Mouse (Mus musculus): ENCODE data around the gene Clec4f. TPM values are rescaled to one million over a fixed set of nuclear protein-coding genes. Genes with fewer than 3 reads are reported as not detected.

The Clec4f gene
- polyA plus RNA-seq, 1 experiment from 2014 or later: 0.08 TPM

GRCm38 (mm10) chr6:83616512-83616911 is 39.5 kb downstream of the Clec4f start:
- no peak for ATAC-seq (ENCODE audit: low read depth)
- Histone ChIP-seq H3K4me1 (ENCODE audit: control insufficient read depth, insufficient read depth, low read length) (no peaks in the 10 kb centered on the region), H3K9me3 (ENCODE audit: control insufficient read depth, low read length) (no peaks in the 10 kb centered on the region), H3K9ac (replicated peaks; ENCODE audit: low read depth, low read length) (no peak overlapping the region), H3K27ac (ENCODE audit: low read depth, low read length) (no peak overlapping the region), H3K36me3 (ENCODE audit: control insufficient read depth, insufficient read depth, low read length) (no peaks in the 10 kb centered on the region), H3K27me3 (ENCODE audit: control insufficient read depth, insufficient read depth, low read length) (no peaks in the 10 kb centered on the region), H3K4me3 (ENCODE audit: low read depth, low read length) (no peak overlapping the region), H3K4me2 (ENCODE audit: low read depth, low read length) (no peak overlapping the region)
- 86% methylated on average over 5 of the region's 5 CpGs for WGBS

GRCm38 (mm10) chr6:83614469-83614868 is 41.5 kb downstream of the Clec4f start:
- no peaks in the 10 kb centered on the region for H3K4me1 ChIP-seq (ENCODE audit: control insufficient read depth, insufficient read depth, low read length)
- no peak for ATAC-seq (ENCODE audit: low read depth)

GRCm38 (mm10) chr6:83612976-83613375 is 43.0 kb downstream of the Clec4f start:
- Histone ChIP-seq H3K4me2 (ENCODE audit: low read depth, low read length) (no peak overlapping the region), H3K4me3 (ENCODE audit: low read depth, low read length) (no peak overlapping the region), H3K4me1 (ENCODE audit: control insufficient read depth, insufficient read depth, low read length) (no peaks in the 10 kb centered on the region), H3K27ac (ENCODE audit: low read depth, low read length) (no peak overlapping the region), H3K36me3 (ENCODE audit: control insufficient read depth, insufficient read depth, low read length) (no peaks in the 10 kb centered on the region), H3K27me3 (ENCODE audit: control insufficient read depth, insufficient read depth, low read length) (no peaks in the 10 kb centered on the region), H3K9ac (replicated peaks; ENCODE audit: low read depth, low read length) (no peak overlapping the region), H3K9me3 (ENCODE audit: control insufficient read depth, low read length) (no peaks in the 10 kb centered on the region)
- ATAC-seq (ENCODE audit: low read depth): no peak
- WGBS: 94% methylated on average over 1 of the region's 1 CpGs

More at GRCm38 (mm10) chr6:83614469-83614868, 41.5 kb downstream of the Clec4f start:
- Histone ChIP-seq H3K4me2 (ENCODE audit: low read depth, low read length) (no peak overlapping the region), H3K27ac (ENCODE audit: low read depth, low read length) (no peak overlapping the region), H3K36me3 (ENCODE audit: control insufficient read depth, insufficient read depth, low read length) (no peaks in the 10 kb centered on the region), H3K4me3 (ENCODE audit: low read depth, low read length) (no peak overlapping the region), H3K9ac (replicated peaks; ENCODE audit: low read depth, low read length) (no peak overlapping the region), H3K9me3 (ENCODE audit: control insufficient read depth, low read length) (no peaks in the 10 kb centered on the region), H3K27me3 (ENCODE audit: control insufficient read depth, insufficient read depth, low read length) (no peaks in the 10 kb centered on the region)
- 96% methylated on average over 4 of the region's 4 CpGs for WGBS

- 82% methylated on average over 6 of the region's 6 CpGs for WGBS
- no peak overlapping the region for H3K4me2 ChIP-seq (ENCODE audit: low read depth, low read length)
- H3K27me3 ChIP-seq (ENCODE audit: control insufficient read depth, insufficient read depth, low read length): no peaks in the 10 kb centered on the region
- no peak overlapping the region for H3K9ac ChIP-seq (replicated peaks; ENCODE audit: low read depth, low read length)
- no peaks in the 10 kb centered on the region for H3K9me3 ChIP-seq (ENCODE audit: control insufficient read depth, low read length)
- H3K4me1 ChIP-seq (ENCODE audit: control insufficient read depth, insufficient read depth, low read length): no peaks in the 10 kb centered on the region
- no peaks in the 10 kb centered on the region for H3K36me3 ChIP-seq (ENCODE audit: control insufficient read depth, insufficient read depth, low read length)
- ATAC-seq (ENCODE audit: low read depth): no peak
- H3K4me3 ChIP-seq (ENCODE audit: low read depth, low read length): no peak overlapping the region
- H3K27ac ChIP-seq (ENCODE audit: low read depth, low read length): no peak overlapping the region
These were observed 56.3 kb downstream of the Clec4f start for GRCm38 (mm10) chr6:83599636-83600174.

GRCm38 (mm10) chr6:83599060-83599550 is 56.9 kb downstream of the Clec4f start:
- peak overlapping the region; percentile 48 for H3K9ac ChIP-seq (replicated peaks; ENCODE audit: low read depth, low read length)
- H3K4me2 ChIP-seq (ENCODE audit: low read depth, low read length): peak overlapping the region; percentile 43
- H3K4me3 ChIP-seq (ENCODE audit: low read depth, low read length): peak overlapping the region; percentile 19; the same call in 1 of the 2 replicates
- H3K9me3 ChIP-seq (ENCODE audit: control insufficient read depth, low read length): no peaks in the 10 kb centered on the region
- ATAC-seq (ENCODE audit: low read depth): 0 out of 2 replicates have a peak, but pooled peaks have one; percentile 46
- 36% methylated on average over 24 of the region's 24 CpGs for WGBS
- no peaks in the 10 kb centered on the region for H3K27me3 ChIP-seq (ENCODE audit: control insufficient read depth, insufficient read depth, low read length)
- no peaks in the 10 kb centered on the region for H3K36me3 ChIP-seq (ENCODE audit: control insufficient read depth, insufficient read depth, low read length)
- no peaks in the 10 kb centered on the region for H3K4me1 ChIP-seq (ENCODE audit: control insufficient read depth, insufficient read depth, low read length)
- H3K27ac ChIP-seq (ENCODE audit: low read depth, low read length): no peak overlapping the region

GRCm38 (mm10) chr6:83598646-83599045 is 57.3 kb downstream of the Clec4f start:
- no peak for ATAC-seq (ENCODE audit: low read depth)
- Histone ChIP-seq H3K27ac (ENCODE audit: low read depth, low read length) (no peak overlapping the region), H3K9me3 (ENCODE audit: control insufficient read depth, low read length) (no peaks in the 10 kb centered on the region), H3K4me3 (ENCODE audit: low read depth, low read length) (peak overlapping the region; percentile 19; the same call in 1 of the 2 replicates), H3K4me2 (ENCODE audit: low read depth, low read length) (peak overlapping the region; percentile 43), H3K4me1 (ENCODE audit: control insufficient read depth, insufficient read depth, low read length) (no peaks in the 10 kb centered on the region), H3K36me3 (ENCODE audit: control insufficient read depth, insufficient read depth, low read length) (no peaks in the 10 kb centered on the region), H3K9ac (replicated peaks; ENCODE audit: low read depth, low read length) (peak overlapping the region; percentile 48), H3K27me3 (ENCODE audit: control insufficient read depth, insufficient read depth, low read length) (no peaks in the 10 kb centered on the region)
- WGBS: 13% methylated on average over 9 of the region's 9 CpGs

DNA sequence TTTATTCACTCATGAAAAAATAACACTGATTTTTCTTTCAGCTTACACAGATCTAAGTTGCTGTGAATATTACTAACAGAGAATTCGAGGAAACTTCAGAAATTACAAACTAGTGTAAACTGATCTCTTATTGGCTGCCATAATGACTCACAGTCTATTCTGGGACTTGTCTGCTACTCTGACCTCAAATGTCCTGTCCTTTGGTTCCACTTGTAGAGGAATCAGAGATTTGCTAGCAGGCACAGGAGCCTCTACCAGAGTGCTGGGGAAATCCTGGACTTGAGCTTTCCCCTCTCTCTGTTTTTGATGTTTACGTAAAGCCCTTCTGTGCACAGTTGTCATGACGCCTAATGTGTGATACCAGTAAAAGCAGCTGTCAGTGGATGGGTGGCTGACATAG is 58.0 kb downstream of the Clec4f start:
- no peaks in the 10 kb centered on the region for H3K9me3 ChIP-seq (ENCODE audit: control insufficient read depth, low read length)
- no peak overlapping the region for H3K9ac ChIP-seq (replicated peaks; ENCODE audit: low read depth, low read length)
- WGBS: 75% methylated on average over 3 of the region's 3 CpGs
- H3K4me1 ChIP-seq (ENCODE audit: control insufficient read depth, insufficient read depth, low read length): no peaks in the 10 kb centered on the region
- no peak overlapping the region for H3K4me2 ChIP-seq (ENCODE audit: low read depth, low read length)
- H3K27me3 ChIP-seq (ENCODE audit: control insufficient read depth, insufficient read depth, low read length): no peaks in the 10 kb centered on the region
- no peak overlapping the region for H3K4me3 ChIP-seq (ENCODE audit: low read depth, low read length)
- no peak for ATAC-seq (ENCODE audit: low read depth)
- no peaks in the 10 kb centered on the region for H3K36me3 ChIP-seq (ENCODE audit: control insufficient read depth, insufficient read depth, low read length)
- no peak overlapping the region for H3K27ac ChIP-seq (ENCODE audit: low read depth, low read length)

- no peak overlapping the region for H3K4me2 ChIP-seq (ENCODE audit: low read depth, low read length)
- H3K27ac ChIP-seq (ENCODE audit: low read depth, low read length): no peak overlapping the region
- H3K4me3 ChIP-seq (ENCODE audit: low read depth, low read length): no peak overlapping the region
- H3K9me3 ChIP-seq (ENCODE audit: control insufficient read depth, low read length): no peaks in the 10 kb centered on the region
- WGBS: 97% methylated on average over 2 of the region's 2 CpGs
- no peak for ATAC-seq (ENCODE audit: low read depth)
- H3K36me3 ChIP-seq (ENCODE audit: control insufficient read depth, insufficient read depth, low read length): no peaks in the 10 kb centered on the region
- H3K27me3 ChIP-seq (ENCODE audit: control insufficient read depth, insufficient read depth, low read length): no peaks in the 10 kb centered on the region
- no peak overlapping the region for H3K9ac ChIP-seq (replicated peaks; ENCODE audit: low read depth, low read length)
- H3K4me1 ChIP-seq (ENCODE audit: control insufficient read depth, insufficient read depth, low read length): no peaks in the 10 kb centered on the region
These were observed 61.0 kb downstream of the Clec4f start for GRCm38 (mm10) chr6:83595035-83595434.

Data from neural tube, embryonic 14.5 days (tissue).